Mouse (Mus musculus) stomach, embryonic 15.5 days (tissue): Measurements from ENCODE around the gene Isg20l2. TPM values are rescaled to one million over a fixed set of nuclear protein-coding genes. Genes with fewer than 3 reads are reported as not detected.

Experiments
- ATAC-seq: fragments of 200-750 bp; cut with Nextera tagmentation; 2 replicates; pipeline ENCODE4 v1.8.0; 2017; ENCODE audit warnings: low read depth, moderate number of reproducible peaks, moderate TSS enrichment; ENCODE audit not compliant: insufficient read depth, low FRiP score
- H3K27ac ChIP-seq: fragments of 300-500 bp; sonication (generic); 2 replicates; pipeline ENCODE4 v1.5.1; 2015; ENCODE audit warnings: mild to moderate bottlenecking, inconsistent platforms
- H3K27me3 ChIP-seq: fragments of 300-500 bp; sonication (generic); replicated peaks from 2 replicates; pipeline ENCODE4 v1.6.1; 2015; ENCODE audit warnings: inconsistent platforms
- H3K36me3 ChIP-seq: fragments of 300-500 bp; sonication (generic); 2 replicates; pipeline ENCODE4 v1.6.1; 2015; ENCODE audit warnings: inconsistent platforms
- H3K4me1 ChIP-seq: fragments of 300-500 bp; sonication (generic); 2 replicates; pipeline ENCODE4 v1.6.1; 2015; ENCODE audit warnings: inconsistent platforms
- H3K4me2 ChIP-seq: fragments of 300-500 bp; sonication (generic); 2 replicates; pipeline ENCODE4 v1.6.1; 2015; ENCODE audit warnings: mild to moderate bottlenecking, inconsistent platforms
- H3K4me3 ChIP-seq: fragments of 300-500 bp; sonication (generic); replicated peaks from 2 replicates; pipeline ENCODE4 v1.5.1; 2015; ENCODE audit warnings: inconsistent platforms
- H3K9ac ChIP-seq: fragments of 300-500 bp; sonication (generic); 2 replicates; pipeline ENCODE4 v1.6.1; 2015; ENCODE audit warnings: inconsistent platforms
- H3K9me3 ChIP-seq: fragments of 300-500 bp; sonication (generic); 2 replicates; pipeline ENCODE4 v1.6.1; 2016; ENCODE audit warnings: inconsistent platforms
- WGBS: fragments of 180-500 bp; shearing (Covaris S2); methylation state at CpG from one replicate; pipeline ENCODE4 v1.1.7; 2015; 5-methylcytosine and 5-hydroxymethylcytosine counted together
- polyA plus RNA-seq: library from polyadenylated mRNA; unstranded; fragments of >200 nt; fragmentation: Nextera tagmentation; extraction: Ambion mirVana; gene quantifications from 2 replicates; pipeline ENCODE4 v1.2.1, GENCODE M21; 2015

Isg20l2 gene
- polyA plus RNA-seq, 1 experiment from 2014 or later, result 45.8 TPM

DNA sequence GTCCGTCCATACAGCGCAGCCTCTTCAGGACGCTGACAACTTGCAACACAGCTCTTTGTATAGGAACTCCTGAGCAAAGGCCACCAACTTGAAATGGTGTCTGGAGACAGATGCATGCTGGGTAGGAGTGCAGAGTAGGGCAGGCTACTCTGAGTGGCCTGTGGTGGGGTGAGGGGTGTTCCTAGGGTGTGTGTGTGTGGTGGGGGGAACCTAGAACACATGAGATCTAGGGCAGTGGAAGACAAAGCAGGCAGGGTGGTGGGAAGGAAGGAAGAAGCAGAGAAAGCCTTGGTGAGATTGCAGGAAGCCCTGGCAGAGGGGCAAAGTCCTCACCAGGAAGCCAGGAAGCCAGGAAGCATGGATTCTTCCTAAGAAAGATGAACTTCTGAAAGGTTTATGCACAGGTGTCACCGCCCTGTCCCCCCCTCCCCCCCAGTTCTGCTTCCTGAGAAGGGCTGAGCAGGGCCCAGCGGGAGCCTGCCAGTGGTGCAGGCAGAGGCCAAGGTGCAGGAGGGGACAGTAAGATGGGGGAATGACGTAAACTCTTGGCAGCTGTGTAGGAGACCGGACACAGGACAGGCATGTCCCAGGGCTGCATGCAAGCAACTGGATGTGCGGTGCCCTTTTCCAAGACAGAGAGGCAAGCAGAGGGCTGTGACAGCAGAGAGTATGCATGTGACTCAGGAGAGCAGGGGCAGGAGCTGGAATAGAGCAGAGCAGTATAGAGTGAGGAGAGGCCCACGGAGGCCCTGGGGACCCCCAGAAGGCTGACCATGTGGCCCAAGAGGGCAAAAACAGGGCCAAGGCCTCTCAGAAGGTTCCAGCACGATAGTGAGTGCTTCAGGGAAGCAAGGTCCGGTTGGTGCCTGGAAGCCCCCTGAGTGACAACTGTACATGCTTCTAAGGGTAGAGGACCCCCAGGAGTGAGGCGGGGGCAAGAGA lies 52.1 kb downstream of the Isg20l2 start:
- Histone ChIP-seq H3K27me3 (no peaks in the 10 kb centered on the region), H3K4me1 (peaks cover 53% of the 10 kb centered on the region), H3K27ac (peak overlapping the region; percentile 95), H3K4me3 (peak overlapping the region; percentile 8; the same call in 1 of the 2 replicates), H3K36me3 (no peaks in the 10 kb centered on the region), H3K9me3 (no peaks in the 10 kb centered on the region), H3K4me2 (peak overlapping the region; percentile 44), H3K9ac (peak overlapping the region; percentile 16; the same call in 1 of the 2 replicates)
- 31% methylated on average over 12 of the region's 12 CpGs for WGBS
- peak; percentile 28 for ATAC-seq

- Histone ChIP-seq H3K36me3 (no peaks in the 10 kb centered on the region), H3K4me2 (peak overlapping the region; percentile 44), H3K4me3 (peak overlapping the region; percentile 8), H3K4me1 (peaks cover 61% of the 10 kb centered on the region), H3K27me3 (no peaks in the 10 kb centered on the region; the same call in 1 of the 2 replicates), H3K9me3 (no peaks in the 10 kb centered on the region), H3K27ac (peak overlapping the region; percentile 95), H3K9ac (no peak overlapping the region)
- peak; percentile 68 for ATAC-seq
- 7% methylated on average over 13 of the region's 13 CpGs for WGBS
Observed at GRCm38 (mm10) chr3:87982836-87983601, 52.9 kb downstream of the Isg20l2 start.

DNA sequence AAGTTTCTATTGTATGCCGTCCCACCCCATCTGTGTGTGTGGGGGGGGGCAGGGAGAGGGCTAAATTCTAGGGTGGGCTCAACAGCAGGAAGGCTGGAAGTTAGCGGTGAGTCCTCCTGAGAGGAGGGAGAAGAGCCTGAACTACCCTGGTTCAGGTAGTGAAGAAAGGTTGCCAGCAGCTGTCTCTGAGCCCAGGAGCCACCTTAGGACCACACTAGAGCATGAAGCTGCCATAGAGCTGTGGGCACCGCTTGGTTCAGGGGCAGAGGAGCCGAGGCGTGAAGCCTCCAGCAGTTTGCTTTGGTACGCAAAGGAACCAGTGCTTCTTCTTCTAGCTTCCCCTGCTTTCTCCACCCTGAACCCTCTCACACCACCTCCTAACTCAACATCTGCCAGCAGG lies 53.5 kb downstream of the Isg20l2 start:
- H3K27me3 ChIP-seq, result peaks cover 6% of the 10 kb centered on the region
- no peak overlapping the region for H3K4me3 ChIP-seq
- no peak overlapping the region for H3K9ac ChIP-seq
- WGBS, result 49% methylated on average over 6 of the region's 6 CpGs
- peaks cover 64% of the 10 kb centered on the region for H3K4me1 ChIP-seq
- peak overlapping the region; percentile 44 for H3K4me2 ChIP-seq
- H3K27ac ChIP-seq, result peak overlapping the region; percentile 95
- ATAC-seq, result no peak
- no peaks in the 10 kb centered on the region for H3K9me3 ChIP-seq
- no peaks in the 10 kb centered on the region for H3K36me3 ChIP-seq

DNA sequence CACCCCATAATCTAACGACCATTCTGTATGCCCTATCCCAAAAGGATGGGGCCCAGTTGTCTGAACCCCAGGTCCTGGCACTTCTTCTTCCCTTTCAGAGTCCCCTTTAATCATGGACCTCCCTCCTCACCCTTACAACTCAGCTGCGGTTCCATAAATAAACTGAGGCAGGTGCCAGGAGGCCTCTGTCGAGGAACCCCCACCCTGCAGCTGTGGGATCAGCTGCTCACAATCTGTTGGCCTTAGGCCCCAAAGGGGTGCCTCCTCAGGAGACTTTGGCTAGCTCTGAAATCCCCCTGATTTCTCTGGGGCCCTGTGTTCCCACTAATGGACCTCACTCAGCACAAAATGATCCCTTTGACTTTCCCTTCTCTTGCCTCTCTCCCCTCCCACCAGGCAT lies 54.0 kb downstream of the Isg20l2 start:
- H3K27ac ChIP-seq, result peak overlapping the region; percentile 95
- no peaks in the 10 kb centered on the region for H3K9me3 ChIP-seq
- WGBS, result 30% methylated on average over 3 of the region's 3 CpGs
- peaks cover 64% of the 10 kb centered on the region for H3K4me1 ChIP-seq
- H3K4me3 ChIP-seq, result no peak overlapping the region
- H3K27me3 ChIP-seq, result peaks cover 11% of the 10 kb centered on the region
- no peak for ATAC-seq
- H3K4me2 ChIP-seq, result no peak overlapping the region
- no peaks in the 10 kb centered on the region for H3K36me3 ChIP-seq
- H3K9ac ChIP-seq, result no peak overlapping the region

- 33% methylated on average over 12 of the region's 12 CpGs for WGBS
- Histone ChIP-seq H3K36me3 (no peaks in the 10 kb centered on the region), H3K4me3 (no peak overlapping the region), H3K27me3 (peaks cover 26% of the 10 kb centered on the region), H3K9me3 (no peaks in the 10 kb centered on the region), H3K4me1 (peaks cover 64% of the 10 kb centered on the region), H3K4me2 (no peak overlapping the region), H3K9ac (no peak overlapping the region), H3K27ac (peak overlapping the region; percentile 57)
- ATAC-seq, result no peak
Observed at GRCm38 (mm10) chr3:87985505-87986320, 55.6 kb downstream of the Isg20l2 start.

- Histone ChIP-seq H3K4me3 (peak overlapping the region; percentile 40), H3K4me1 (peaks cover 57% of the 10 kb centered on the region), H3K4me2 (peak overlapping the region; percentile 83), H3K36me3 (no peaks in the 10 kb centered on the region), H3K27me3 (peaks cover 37% of the 10 kb centered on the region), H3K27ac (peak overlapping the region; percentile 35; the same call in 1 of the 2 replicates), H3K9ac (no peak overlapping the region), H3K9me3 (no peaks in the 10 kb centered on the region)
- WGBS, result 0% methylated on average over 17 of the region's 17 CpGs
- peak; percentile 42 for ATAC-seq
Observed at GRCm38 (mm10) chr3:87986868-87987267, 56.8 kb downstream of the Isg20l2 start.

DNA sequence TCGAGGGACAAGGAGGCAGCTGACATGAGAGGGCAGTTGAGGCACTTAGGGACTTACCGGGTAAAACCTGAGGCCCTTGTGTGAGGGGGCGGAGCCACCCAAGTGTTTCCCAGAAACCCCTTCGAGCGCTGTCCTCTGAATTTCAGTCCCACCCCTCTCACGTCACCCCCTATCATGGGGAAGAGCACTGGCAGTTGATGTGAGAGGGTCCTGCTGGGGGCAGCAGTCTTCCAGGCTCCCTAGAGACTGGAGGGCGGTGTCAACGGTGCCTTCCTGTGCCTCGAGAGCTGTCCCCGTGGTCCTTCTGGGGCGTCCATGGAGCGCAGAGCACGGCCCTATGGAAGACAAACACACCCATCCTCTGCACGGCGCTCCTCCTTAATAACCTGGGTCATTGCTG lies 57.5 kb downstream of the Isg20l2 start:
- H3K4me1 ChIP-seq, result peaks cover 50% of the 10 kb centered on the region
- H3K9me3 ChIP-seq, result no peaks in the 10 kb centered on the region
- no peaks in the 10 kb centered on the region for H3K36me3 ChIP-seq
- peak overlapping the region; percentile 83 for H3K4me2 ChIP-seq
- H3K4me3 ChIP-seq, result peak overlapping the region; percentile 40
- ATAC-seq, result peak; percentile 16; the same call in 1 of the 2 replicates
- H3K27me3 ChIP-seq, result peaks cover 45% of the 10 kb centered on the region
- 2% methylated on average over 15 of the region's 15 CpGs for WGBS
- H3K9ac ChIP-seq, result no peak overlapping the region
- H3K27ac ChIP-seq, result no peak overlapping the region

DNA sequence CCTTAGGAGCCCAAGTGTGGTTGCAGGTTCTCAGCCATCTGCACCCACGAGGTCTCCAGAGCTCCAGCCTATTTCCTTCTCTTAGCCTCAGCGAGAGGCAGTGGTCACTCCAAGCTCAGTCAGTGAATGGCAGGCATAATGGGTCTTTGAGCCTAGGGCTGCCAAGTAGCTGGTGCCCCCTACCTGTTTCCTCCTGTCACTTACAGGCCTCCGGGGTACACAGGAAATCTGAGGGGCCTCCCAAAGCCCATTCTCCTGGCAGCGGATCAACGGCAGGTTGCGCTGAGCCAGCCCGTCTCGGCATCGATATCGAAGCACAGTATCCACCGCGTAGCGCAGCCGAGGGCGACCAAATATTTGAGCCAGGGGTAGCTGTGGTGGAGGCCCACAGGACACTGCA lies 58.0 kb downstream of the Isg20l2 start:
- 7% methylated on average over 15 of the region's 15 CpGs for WGBS
- ATAC-seq, result no peak
- Histone ChIP-seq H3K36me3 (no peaks in the 10 kb centered on the region), H3K4me2 (peak overlapping the region; percentile 83), H3K27ac (no peak overlapping the region), H3K9ac (no peak overlapping the region), H3K27me3 (peaks cover 49% of the 10 kb centered on the region), H3K9me3 (no peaks in the 10 kb centered on the region), H3K4me1 (peaks cover 45% of the 10 kb centered on the region), H3K4me3 (peak overlapping the region; percentile 40)

- Histone ChIP-seq H3K36me3 (no peaks in the 10 kb centered on the region), H3K27me3 (peaks cover 64% of the 10 kb centered on the region), H3K9ac (no peak overlapping the region), H3K9me3 (no peaks in the 10 kb centered on the region), H3K4me1 (peaks cover 32% of the 10 kb centered on the region), H3K27ac (no peak overlapping the region), H3K4me3 (no peak overlapping the region), H3K4me2 (no peak overlapping the region)
- no peak for ATAC-seq
- 26% methylated on average over 10 of the region's 10 CpGs for WGBS
Observed at GRCm38 (mm10) chr3:87989935-87990334, 59.8 kb downstream of the Isg20l2 start.
